Mouse (Mus musculus) spleen, adult 2 months (tissue): ENCODE data around the gene 2610001J05Rik. TPM values are rescaled to one million over a fixed set of nuclear protein-coding genes. Genes with fewer than 3 reads are reported as not detected.
A peak's percentile ranks its signal among the peaks of the same experiment; 100 is the strongest.

Source experiments
- DNase-seq, 2 experiments: peaks; one replicate each; pipeline versions ENCODE4 v3.0.0 to v3.0.0-alpha.2; 2012 to 2021; ENCODE audit warnings: low spot score in 2 of 2, low read depth in 1 of 2
- H3K27ac ChIP-seq: fragments of 200-500 bp; 2 replicates; pipeline ENCODE4 v1.5.1; 2012; ENCODE audit warnings: low read length, inconsistent platforms; ENCODE audit not compliant: insufficient read depth
- H3K27me3 ChIP-seq: fragments of 200-500 bp; 2 replicates; pipeline ENCODE4 v1.6.1; 2012; ENCODE audit warnings: mild to moderate bottlenecking, moderate library complexity, low read length, inconsistent platforms; ENCODE audit not compliant: control insufficient read depth, insufficient read depth
- H3K36me3 ChIP-seq: fragments of 200-500 bp; 2 replicates; pipeline ENCODE4 v1.6.1; 2012; ENCODE audit warnings: mild to moderate bottlenecking, low read length, inconsistent platforms; ENCODE audit not compliant: control insufficient read depth, insufficient read depth
- H3K4me1 ChIP-seq: fragments of 200-500 bp; 2 replicates; pipeline ENCODE4 v1.6.1; 2011; ENCODE audit warnings: inconsistent platforms; ENCODE audit not compliant: control insufficient read depth, insufficient read depth, insufficient read length
- H3K4me3 ChIP-seq: fragments of 200-500 bp; 2 replicates; pipeline ENCODE4 v1.5.1; 2011; ENCODE audit warnings: mild to moderate bottlenecking, inconsistent platforms; ENCODE audit not compliant: insufficient read depth, insufficient read length; ENCODE audit errors: extremely low read depth
- CTCF ChIP-seq: fragments of 200-500 bp; IDR thresholded peaks from 2 replicates; pipeline ENCODE4 v1.5.1; 2011; ENCODE audit warnings: mild to moderate bottlenecking, inconsistent platforms; ENCODE audit not compliant: insufficient read depth, insufficient read length, insufficient replicate concordance; ENCODE audit errors: extremely low read depth
- POLR2A ChIP-seq: fragments of 200-500 bp; IDR thresholded peaks from 2 replicates; pipeline ENCODE4 v1.6.1; 2011; ENCODE audit warnings: low read depth, low read length, inconsistent platforms
- WGBS: fragments of 180-500 bp; shearing (Covaris S2); methylation state at CpG from one replicate; pipeline ENCODE4 v1.1.7; 2018; 5-methylcytosine and 5-hydroxymethylcytosine counted together
- polyA plus RNA-seq: library from polyadenylated mRNA; depleted of rRNA; stranded (reverse); fragments of >200 nt; gene quantifications from 2 replicates; pipeline ENCODE4 v1.2.3, GENCODE M21; 2012

The 2610001J05Rik gene
- polyA plus RNA-seq, 1 experiment: 14.4 TPM

- no peak for DNase-seq
- H3K27me3 ChIP-seq: peaks cover 8% of the 10 kb centered on the region; the same call in 1 of the 2 replicates
- 46% methylated on average over 18 of the region's 18 CpGs for WGBS
- peak within 1 kb of the TSS; percentile 53 for H3K4me3 ChIP-seq
- no peaks in the 10 kb centered on the region for H3K36me3 ChIP-seq
- no peak within 1 kb of the TSS for H3K27ac ChIP-seq
- TF ChIP-seq CTCF (no peak), POLR2A (no peak)
- peaks cover 7% of the 10 kb centered on the region for H3K4me1 ChIP-seq
Observed at GRCm38 (mm10) chr6:13839345-13840054, 31.8 kb downstream of the 2610001J05Rik start, which contains the start of gene Gpr85. Gpr85 (minus strand) TSS chr6:13839942.

- peaks cover 7% of the 10 kb centered on the region for H3K4me1 ChIP-seq
- no peak overlapping the region for H3K27ac ChIP-seq
- peaks cover 8% of the 10 kb centered on the region; the same call in 1 of the 2 replicates for H3K27me3 ChIP-seq
- no peak for TF ChIP-seq CTCF
- TF ChIP-seq POLR2A: no peak
- peak overlapping the region; percentile 53 for H3K4me3 ChIP-seq
- H3K36me3 ChIP-seq: no peaks in the 10 kb centered on the region
- DNase-seq: peak in 1 of 2 experiments; percentile 21
- 2% methylated on average over 41 of the region's 41 CpGs for WGBS
Observed at GRCm38 (mm10) chr6:13838677-13839344, 32.5 kb downstream of the 2610001J05Rik start.

- 6% methylated on average over 19 of the region's 19 CpGs for WGBS
- peaks cover 8% of the 10 kb centered on the region; the same call in 1 of the 2 replicates for H3K27me3 ChIP-seq
- no peak for DNase-seq
- TF ChIP-seq POLR2A: no peak
- TF ChIP-seq CTCF: no peak
- H3K27ac ChIP-seq: no peak overlapping the region
- peak overlapping the region; percentile 53; the same call in 1 of the 2 replicates for H3K4me3 ChIP-seq
- peaks cover 7% of the 10 kb centered on the region for H3K4me1 ChIP-seq
- no peaks in the 10 kb centered on the region for H3K36me3 ChIP-seq
Observed at GRCm38 (mm10) chr6:13837916-13838676, 33.2 kb downstream of the 2610001J05Rik start.

GRCm38 (mm10) chr6:13836967-13837570 is 34.2 kb downstream of the 2610001J05Rik start:
- Histone ChIP-seq H3K36me3 (no peaks in the 10 kb centered on the region), H3K4me1 (peaks cover 7% of the 10 kb centered on the region), H3K4me3 (no peak overlapping the region), H3K27me3 (peaks cover 8% of the 10 kb centered on the region; the same call in 1 of the 2 replicates), H3K27ac (no peak overlapping the region)
- 45% methylated on average over 3 of the region's 3 CpGs for WGBS
- TF ChIP-seq POLR2A (no peak), CTCF (no peak)
- no peak for DNase-seq

GRCm38 (mm10) chr6:13835720-13836665 is 35.3 kb downstream of the 2610001J05Rik start:
- no peaks in the 10 kb centered on the region for H3K36me3 ChIP-seq
- no peak overlapping the region for H3K27ac ChIP-seq
- TF ChIP-seq POLR2A (no peak), CTCF (no peak)
- peaks cover 7% of the 10 kb centered on the region for H3K4me1 ChIP-seq
- 86% methylated on average over 17 of the region's 17 CpGs for WGBS
- peaks cover 8% of the 10 kb centered on the region; the same call in 1 of the 2 replicates for H3K27me3 ChIP-seq
- no peak overlapping the region for H3K4me3 ChIP-seq
- no peak for DNase-seq
